Mouse (Mus musculus) liver, postnatal 0 days (tissue): Measurements from ENCODE around the gene Olfr1370.

Experiments
- CTCF ChIP-seq: sonication (generic); IDR thresholded peaks from 2 replicates; pipeline ENCODE4 v1.5.1; 2016; ENCODE audit warnings: antibody characterized with exemption, low read depth
- EP300 ChIP-seq: IDR thresholded peaks from 2 replicates; pipeline ENCODE4 v1.6.1; 2016; ENCODE audit warnings: antibody characterized with exemption, low read depth, mild to moderate bottlenecking

DNA sequence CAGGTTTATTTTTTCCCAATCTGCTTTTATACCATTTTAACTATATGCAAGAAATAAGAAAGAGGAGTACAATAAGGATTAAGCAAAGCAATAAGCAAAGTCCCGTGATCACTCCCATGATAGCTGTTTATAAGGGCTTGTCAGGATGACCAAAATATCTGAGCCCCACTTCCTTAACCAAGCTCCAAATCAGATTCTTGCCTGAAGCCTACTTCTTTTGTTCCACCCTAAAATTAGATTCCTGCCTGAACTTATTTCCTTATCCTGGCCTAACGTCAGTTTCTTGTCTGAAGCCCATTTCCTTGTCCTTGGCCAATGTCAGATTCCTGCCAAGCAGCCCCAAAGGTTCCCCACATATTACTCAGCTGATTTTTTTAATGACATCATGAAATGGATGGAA lies 7.9 kb upstream of the Olfr1370 start:
- TF ChIP-seq CTCF (no peak), EP300 (no peak)
